8 mouse cellular contexts compared by ENCODE assay signal in the genomic region with DNA sequence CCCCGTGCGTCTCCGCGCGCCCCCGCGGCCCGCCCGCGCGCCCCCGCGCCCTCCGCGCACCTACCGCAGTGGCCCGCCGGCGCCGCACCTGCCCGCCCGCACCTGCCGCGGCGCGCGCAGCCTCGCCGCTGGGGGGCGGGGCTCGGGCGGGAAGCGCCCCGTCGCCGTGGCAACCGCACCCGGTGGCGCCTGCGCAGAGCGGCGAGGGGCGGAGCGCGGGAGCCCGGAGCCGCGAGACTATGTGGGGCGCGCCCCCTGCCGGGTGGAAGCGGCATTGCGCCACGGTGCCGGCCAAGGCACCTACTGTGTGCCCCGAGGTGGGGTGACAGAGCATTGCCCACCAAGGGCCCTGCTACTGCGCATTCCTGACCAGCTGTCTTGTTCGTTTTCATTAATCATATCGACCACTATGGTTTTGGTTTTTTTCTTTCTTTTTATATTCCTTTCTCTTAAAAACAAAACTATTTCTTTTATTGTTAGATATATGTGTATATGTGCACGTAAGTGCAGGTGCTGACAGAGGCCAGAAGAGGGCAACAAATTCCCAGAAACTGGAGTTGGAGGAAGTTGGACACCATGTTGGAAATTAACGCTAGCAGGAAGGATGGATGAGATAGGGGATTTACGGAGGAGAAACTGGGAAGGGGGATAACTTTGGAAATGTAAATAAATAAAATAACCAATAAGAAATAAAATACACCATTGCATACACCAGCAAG. TPM values are rescaled to one million over a fixed set of nuclear protein-coding genes. Genes with fewer than 3 reads are reported as not detected.
DNase-seq lines count a peak whose midpoint lies in the region; ATAC-seq and TF ChIP-seq lines count a peak whose summit lies in the region.

A gene (minus strand): TSS at position 90 of the 719 bp plus-strand sequence.

- H3K9ac ChIP-seq in hindbrain, embryonic 11.5 days (ENCODE audit: low read depth, low read length), result peak within 1 kb of the TSS; percentile 52
- H3K9ac ChIP-seq in lung, postnatal 0 days (replicated peaks; ENCODE audit: low read depth), result peak within 1 kb of the TSS; percentile 43; the same call in 1 of the 2 replicates

- TF ChIP-seq EP300 in lung, postnatal 0 days (IDR thresholded peaks at IDR 0.05), result no peak

- TF ChIP-seq CTCF in Patski (IDR thresholded peaks at IDR 0.05), result no peak
- TF ChIP-seq CTCF in lung, postnatal 0 days (IDR thresholded peaks at IDR 0.05), result peak; percentile 84

- POLR2A ChIA-PET in Patski (lab: Charles Lee), result interaction anchor here (0.9 to 1.2 kb wide), 2 partner anchors 42 to 122 kb away, joined by 3 to 4 read pairs; no protein-coding TSS in a partner anchor

- ATAC-seq in Patski, result no peak
- peak; percentile 44; the same call in 1 of the 2 replicates for ATAC-seq in hindbrain, embryonic 11.5 days (ENCODE audit: low FRiP score)
- ATAC-seq in lung, postnatal 0 days, result peak; percentile 81

- peak within 1 kb of the TSS; percentile 97 for H3K4me2 ChIP-seq in hindbrain, embryonic 11.5 days (replicated peaks; ENCODE audit: low read depth, low read length)
- H3K4me2 ChIP-seq in lung, postnatal 0 days (replicated peaks; ENCODE audit: low read depth, low read length), result peak within 1 kb of the TSS; percentile 98

- no peaks in the 10 kb centered on the region for H3K27me3 ChIP-seq in Patski
- no peaks in the 10 kb centered on the region for H3K27me3 ChIP-seq in hindbrain, embryonic 11.5 days (ENCODE audit: control insufficient read depth, insufficient read depth, low read length)
- H3K27me3 ChIP-seq in lung, postnatal 0 days (replicated peaks; ENCODE audit: insufficient read depth, low read length), result no peaks in the 10 kb centered on the region

- H3K4me3 ChIP-seq in hindbrain, embryonic 11.5 days (ENCODE audit: low read depth, low read length), result peak within 1 kb of the TSS; percentile 56
- H3K4me3 ChIP-seq in lung, postnatal 0 days (ENCODE audit: low read depth, low read length), result peak within 1 kb of the TSS; percentile 67

- H3K36me3 ChIP-seq in hindbrain, embryonic 11.5 days (ENCODE audit: control insufficient read depth, insufficient read depth, low read length), result no peaks in the 10 kb centered on the region
- H3K36me3 ChIP-seq in lung, postnatal 0 days (ENCODE audit: insufficient read depth, low read length), result no peaks in the 10 kb centered on the region

- H3K9me3 ChIP-seq in hindbrain, embryonic 11.5 days (ENCODE audit: control insufficient read depth, low read length), result no peaks in the 10 kb centered on the region
- H3K9me3 ChIP-seq in lung, postnatal 0 days (ENCODE audit: low read length), result no peaks in the 10 kb centered on the region

- H3K27ac ChIP-seq in hindbrain, embryonic 11.5 days (ENCODE audit: low read depth, low read length), result no peak within 1 kb of the TSS
- peak within 1 kb of the TSS; percentile 57 for H3K27ac ChIP-seq in lung, postnatal 0 days (ENCODE audit: low read length)

- WGBS in hindbrain, embryonic 11.5 days, result 9% methylated on average over 45 of the region's 62 CpGs
- whole genome bisulfite sequencing in lung, postnatal 0 days, result 24% methylated on average over 16 of the region's 62 CpGs

- peaks cover 3% of the 10 kb centered on the region; the same call in 1 of the 2 replicates for H3K4me1 ChIP-seq in hindbrain, embryonic 11.5 days (replicated peaks; ENCODE audit: control insufficient read depth, insufficient read depth, low read length)
- no peaks in the 10 kb centered on the region for H3K4me1 ChIP-seq in lung, postnatal 0 days (ENCODE audit: insufficient read depth, low read depth, low read length)

- CTCF ChIA-PET in Patski (lab: Charles Lee), result interaction anchor here (0.9 to 4.1 kb wide), 9 partner anchors 9 to 122 kb away, joined by 3 to 36 read pairs (median 4); no protein-coding TSS in a partner anchor

- no peak for DNase-seq in Patski (ENCODE audit: low read depth, low spot score)
- DNase-seq in cerebellum, adult 9-10 months, result peak; percentile 22
- peak; percentile 59 to 68 for DNase-seq in frontal cortex, postnatal 25 days (ENCODE audit: low spot score in 2 of 2)
- peak; percentile 87 for DNase-seq in hindbrain, embryonic 11.5 days (ENCODE audit: low spot score)
- DNase-seq in layer of hippocampus, postnatal 14 days (ENCODE audit: low spot score in 2 of 2), result peak; percentile 65 to 74
- peak; percentile 77 for DNase-seq in lung, postnatal 0 days (ENCODE audit: low spot score)
- DNase-seq in ovary, postnatal 14 days (ENCODE audit: low spot score), result peak; percentile 82
- peak; percentile 87 for DNase-seq in urinary bladder, adult 2 months (ENCODE audit: low spot score)

- in situ Hi-C loops in Patski (cut with MboI; ENCODE audit: low pct_unique_long_range_greater_than_20kb), result loop anchor here (5.0 to 25.0 kb wide), 2 partner anchors 39 to 666 kb away; no protein-coding TSS in a partner anchor

RNA-seq across cellular contexts. Expression of the gene that starts here (rescaled TPM):
- 26.0 TPM for polyA plus RNA-seq in Patski (2021)
- polyA plus RNA-seq in hindbrain, embryonic 11.5 days (2014; fragmentation: Nextera tagmentation; extraction: Ambion mirVana), result 1.2 and 1.5 TPM in 2 replicates
- 10 to 100 TPM; 69.6 to 70.6 TPM for total RNA-seq in layer of hippocampus, postnatal 14 days (2021)
- polyA plus RNA-seq in lung, postnatal 0 days (2015; fragmentation: Nextera tagmentation; extraction: Ambion mirVana), result 6.3 and 6.9 TPM in 2 replicates
- polyA plus RNA-seq in urinary bladder, adult 2 months (2012; rRNA removed), result 18.1 and 24.9 TPM in 2 replicates
